Mouse (Mus musculus): ENCODE results near the gene Egln3.

DNA sequence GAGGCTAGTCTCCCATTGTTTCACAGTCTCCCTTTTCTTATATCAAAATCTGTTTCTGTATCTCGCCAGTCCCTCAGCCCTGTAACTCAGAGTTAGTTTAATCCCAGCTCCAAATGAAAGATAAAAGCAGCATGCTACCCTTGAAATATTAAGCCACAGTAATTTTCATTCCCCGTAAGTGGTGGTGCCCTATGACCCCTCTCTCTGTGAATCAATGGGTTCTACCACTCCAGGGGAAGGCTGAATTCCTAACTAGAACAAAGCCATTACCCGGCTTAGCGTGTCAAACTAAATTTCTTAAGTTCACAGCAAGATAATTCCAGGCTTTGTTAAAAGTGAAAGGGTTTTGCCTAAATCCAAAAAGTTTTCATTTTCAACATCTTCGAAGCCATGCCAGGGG lies 28.8 kb upstream of the Egln3 start:
- TF ChIP-seq GABPA (IDR thresholded peaks at IDR 0.05; ENCODE audit: insufficient replicate concordance, low read depth, low read length) (no peak), MXI1 (IDR thresholded peaks at IDR 0.05; ENCODE audit: low read depth, low read length) (no peak), ZKSCAN1 (IDR thresholded peaks at IDR 0.05; ENCODE audit: borderline replicate concordance, low read depth, low read length) (no peak), CTCF (conservative IDR thresholded peaks at IDR 0.05 in 1 of 2, IDR thresholded peaks at IDR 0.05 in 1 of 2; ENCODE audit: low read depth in 2 of 2, low read length in 2 of 2) (no peak), MYC (IDR thresholded peaks at IDR 0.05; ENCODE audit: low read depth, low read length) (no peak), JUND (conservative IDR thresholded peaks at IDR 0.05; ENCODE audit: low read depth, low read length) (no peak), EP300 (IDR thresholded peaks at IDR 0.05; ENCODE audit: low read length) (no peak), HCFC1 (IDR thresholded peaks at IDR 0.05; ENCODE audit: low read depth, low read length) (no peak), POLR2AphosphoS2 (IDR thresholded peaks at IDR 0.05; ENCODE audit: low read depth, low read length) (no peak), ZNF384 (IDR thresholded peaks at IDR 0.05; ENCODE audit: low read depth, low read length) (no peak), RCOR1 (conservative IDR thresholded peaks at IDR 0.05; ENCODE audit: low read depth, low read length) (no peak), ZC3H11A (IDR thresholded peaks at IDR 0.05; ENCODE audit: low read depth, low read length) (no peak), POLR2A (IDR thresholded peaks at IDR 0.05; ENCODE audit: low read depth, low read length) (no peak), MAZ (IDR thresholded peaks at IDR 0.05; ENCODE audit: low read depth, low read length) (no peak)
